Mouse (Mus musculus): ENCODE data around the gene Sde2.

Gene Sde2

GRCm38 (mm10) chr1:180889172-180889571, 38.2 kb downstream of the Sde2 start:
- no peak for DNase-seq

GRCm38 (mm10) chr1:180889841-180890240, 38.9 kb downstream of the Sde2 start:
- peak; percentile 32 to 53 for DNase-seq

GRCm38 (mm10) chr1:180892808-180893207, 41.9 kb downstream of the Sde2 start, which contains the start of gene Lefty2:
Gene Lefty2, plus strand, starts transcription at chr1:180893108.
- DNase-seq, result no peak

GRCm38 (mm10) chr1:180894088-180894987, 43.4 kb downstream of the Sde2 start:
- peak; percentile 32 to 44 for DNase-seq

GRCm38 (mm10) chr1:180901107-180901506, 50.2 kb downstream of the Sde2 start:
- peak in 1 of 2 experiments; percentile 37 for DNase-seq

- no peak for DNase-seq
Measured at GRCm38 (mm10) chr1:180902915-180903314, 52.0 kb downstream of the Sde2 start.

- DNase-seq, result no peak
Measured at GRCm38 (mm10) chr1:180903666-180904038, 52.7 kb downstream of the Sde2 start.

GRCm38 (mm10) chr1:180904039-180904814, 53.3 kb downstream of the Sde2 start, which contains the start of gene Pycr2:
Gene Pycr2, plus strand, starts transcription at chr1:180904293.
- peak; percentile 95 to 97 for DNase-seq

GRCm38 (mm10) chr1:180904815-180905080, 53.8 kb downstream of the Sde2 start:
- no peak for DNase-seq

GRCm38 (mm10) chr1:180905307-180905706, 54.4 kb downstream of the Sde2 start:
- no peak for DNase-seq

GRCm38 (mm10) chr1:180905876-180906275, 54.9 kb downstream of the Sde2 start:
- DNase-seq, result no peak

- DNase-seq, result no peak
Measured at GRCm38 (mm10) chr1:180906461-180907147, 55.7 kb downstream of the Sde2 start.

GRCm38 (mm10) chr1:180911138-180911537, 60.2 kb downstream of the Sde2 start:
- DNase-seq, result peak; percentile 36 to 37

GRCm38 (mm10) chr1:180911653-180912287, 60.8 kb downstream of the Sde2 start:
- no peak for DNase-seq

- no peak for DNase-seq
Measured at GRCm38 (mm10) chr1:180912792-180913191, 61.9 kb downstream of the Sde2 start.

GRCm38 (mm10) chr1:180913797-180914196, 62.9 kb downstream of the Sde2 start:
- no peak for DNase-seq

- no peak for DNase-seq
Measured at GRCm38 (mm10) chr1:180916425-180916824, 65.5 kb downstream of the Sde2 start.

GRCm38 (mm10) chr1:180917053-180917452, 66.1 kb downstream of the Sde2 start:
- DNase-seq, result no peak
